Mouse (Mus musculus): ENCODE data around the gene Zfp160. TPM values are rescaled to one million over a fixed set of nuclear protein-coding genes. Genes with fewer than 3 reads are reported as not detected.

Zfp160 gene
- 1 to 10 TPM; 6.4 to 9.6 TPM for total RNA-seq (2023)

DNA sequence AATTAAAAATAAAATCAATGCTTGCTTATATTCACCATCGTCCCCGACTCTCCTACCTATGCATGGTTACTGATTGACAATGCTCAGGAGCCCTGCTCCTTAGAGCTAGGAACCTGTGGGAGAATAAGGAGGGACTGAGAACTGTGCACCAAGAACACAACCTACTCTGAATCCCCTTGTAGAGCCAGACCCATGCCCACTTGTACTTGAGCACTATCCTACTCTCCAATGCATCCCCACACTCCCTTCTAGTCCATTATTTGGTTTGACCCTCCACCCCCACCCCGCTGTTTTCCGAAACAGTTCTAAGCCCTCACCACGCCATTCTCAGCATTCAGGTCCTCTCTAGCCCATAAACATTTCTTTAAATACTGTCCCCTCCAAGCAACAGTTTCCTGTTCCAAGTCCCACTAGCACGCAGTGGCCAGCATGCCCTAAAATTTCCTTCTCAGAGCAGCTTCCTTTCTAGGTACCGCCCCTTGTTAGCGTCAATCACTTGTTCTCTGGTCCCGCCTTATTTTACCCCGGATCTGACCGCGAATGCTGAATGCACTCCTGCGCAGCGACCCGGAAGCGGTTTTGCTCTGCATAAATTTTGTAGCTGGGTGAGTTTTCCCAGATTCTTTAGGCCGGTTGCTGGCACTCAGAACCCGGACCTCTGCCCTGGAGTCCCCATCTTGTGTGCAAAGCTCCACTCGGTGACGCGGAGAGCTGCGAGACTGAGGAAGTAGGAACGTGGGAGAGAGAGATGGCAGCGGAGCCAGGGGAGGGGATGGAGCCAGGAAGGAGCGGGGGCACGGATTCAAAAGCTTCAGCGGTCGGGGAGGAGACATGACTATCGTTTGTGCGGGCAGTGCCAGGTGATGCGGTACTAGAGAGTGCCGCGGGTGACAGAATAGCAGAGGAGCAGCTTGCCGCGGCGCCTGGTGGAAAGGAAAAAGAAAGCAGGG is at the start of gene Zfp160:
TSS of gene Zfp160 (plus strand) at position 522 of the 950 bp plus-strand sequence.

DNA sequence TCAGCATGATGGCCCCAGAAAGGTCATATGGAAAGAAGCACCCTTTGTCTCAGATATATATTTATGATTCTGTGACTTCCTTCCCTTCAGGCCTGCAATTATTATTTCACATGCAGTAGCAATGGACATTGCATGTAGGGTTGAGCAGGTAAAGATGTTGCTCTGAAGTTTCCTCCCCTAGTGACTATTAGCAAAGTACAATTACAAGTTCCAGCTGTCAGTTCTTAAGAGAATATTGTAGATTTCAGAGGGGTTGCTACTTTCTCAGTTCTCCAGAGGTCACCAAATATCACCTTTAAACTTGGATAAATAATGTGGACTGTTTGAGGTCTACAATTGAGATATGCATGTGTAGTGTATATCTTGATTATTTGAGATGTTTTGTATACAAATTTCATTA is 12.3 kb upstream of the Zfp160 start, which contains the start of gene Vmn1r233:
TSS of gene Vmn1r233 (minus strand) at position 101 of the 400 bp plus-strand sequence.

Other genes starting within 250 kb of the Zfp160 start
- not detected for gene Vmn1r228, start 222.7 kb upstream of the Zfp160 start, total RNA-seq (2023)
- not detected for gene Vmn1r229, start 197.3 kb upstream of the Zfp160 start, total RNA-seq (2023)
- not detected for gene Vmn1r230, start 168.5 kb upstream of the Zfp160 start, total RNA-seq (2023)
- not detected for gene Vmn1r231, start 103.8 kb upstream of the Zfp160 start, total RNA-seq (2023)
- gene Vmn1r232, start 89.2 kb upstream of the Zfp160 start, total RNA-seq (2023), result not detected
- 100 to 1,000 TPM; 191 to 201 TPM for gene Ppp2r1a, start 63.6 kb upstream of the Zfp160 start, total RNA-seq (2023)
- gene Vmn1r233, start 12.4 kb upstream of the Zfp160 start, total RNA-seq (2023), result not detected
- gene Vmn1r234, start 217.2 kb downstream of the Zfp160 start, total RNA-seq (2023), result not detected
- gene Vmn1r235, start 247.5 kb downstream of the Zfp160 start, total RNA-seq (2023), result not detected